Mouse (Mus musculus) hindlimb bud, embryonic 11.5 days (tissue): ENCODE measurements around the gene Esp6.
A peak's percentile ranks its signal among the peaks of the same experiment; 100 is the strongest.
"Not testable (repeated sequence)": the region's sequence is repeated elsewhere in the genome, so short reads cannot be mapped to it uniquely, and the experiment has no call there.

Experiments used
- DNase-seq: peaks from one replicate; pipeline ENCODE4 v3.0.0-alpha.2; 2012; ENCODE audit warnings: low read depth, low spot score; ENCODE audit errors: extremely low spot score

The Esp6 gene

GRCm38 (mm10) chr17:40561207-40561606 is at the start of gene Esp6:
Gene Esp6, plus strand, starts transcription at chr17:40561507.
- DNase-seq: no peak

DNA sequence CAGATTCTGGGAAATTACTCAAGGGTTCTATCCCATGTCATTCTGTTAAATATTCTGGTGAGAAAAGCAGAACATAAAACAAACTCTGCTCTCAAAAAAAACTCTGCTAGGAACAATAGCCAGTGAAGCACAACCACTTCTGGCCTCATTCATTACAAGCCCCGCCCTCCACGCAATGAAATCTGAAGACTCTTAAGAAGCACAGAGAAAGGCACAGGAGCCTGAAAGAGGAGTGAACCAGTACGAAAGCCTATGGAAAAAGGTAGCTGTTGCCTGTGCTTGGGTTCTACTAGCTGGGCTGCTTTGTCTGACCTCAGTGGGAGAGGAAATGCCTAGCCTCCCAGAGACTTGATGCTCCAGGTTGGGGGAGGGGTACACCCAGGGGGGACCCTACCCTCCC is 41.5 kb upstream of the Esp6 start, which contains the start of gene Esp8:
Gene Esp8, plus strand, starts transcription at position 205 of the 400 bp plus-strand sequence.
- DNase-seq: no peak

DNA sequence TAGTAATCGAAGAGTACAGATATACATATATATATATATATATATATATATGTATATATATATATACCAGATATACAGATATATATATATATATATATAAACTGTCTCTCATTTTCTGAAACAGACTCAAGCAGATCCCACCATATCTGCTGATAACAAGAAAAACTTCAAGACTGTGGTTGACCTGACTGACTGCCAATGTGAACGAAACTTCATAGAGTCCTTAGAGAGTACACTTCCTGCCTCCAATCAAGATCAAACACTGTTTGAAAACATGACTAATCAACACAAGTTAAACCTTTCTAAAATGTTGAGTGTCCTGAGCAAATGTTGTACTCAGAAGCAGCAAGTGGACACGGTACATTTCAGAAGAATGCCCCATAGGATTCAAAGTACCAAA is 31.5 kb upstream of the Esp6 start:
- no peak for DNase-seq

DNA sequence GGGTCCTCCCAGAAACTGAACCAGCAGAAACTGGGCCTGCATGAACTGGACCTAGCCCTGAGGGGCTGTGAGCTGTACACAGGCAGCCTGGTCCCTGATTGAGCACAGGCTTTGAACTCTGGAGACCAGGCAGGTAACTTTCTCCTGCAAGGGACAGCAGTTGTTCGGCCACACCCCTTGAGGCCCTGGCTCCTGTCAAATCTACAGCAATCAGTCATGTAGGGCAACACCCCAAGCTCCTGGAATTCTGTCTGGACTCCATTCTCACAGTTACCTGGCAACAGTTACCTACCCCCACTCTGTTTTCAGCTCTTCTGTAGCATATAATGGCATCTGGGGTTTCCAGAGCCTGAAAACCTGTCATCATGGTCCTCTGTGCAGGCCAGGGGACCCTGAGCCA is 30.2 kb upstream of the Esp6 start:
- no peak for DNase-seq

GRCm38 (mm10) chr17:40547005-40547404 is 14.3 kb upstream of the Esp6 start:
- DNase-seq: not testable (repeated sequence)

DNA sequence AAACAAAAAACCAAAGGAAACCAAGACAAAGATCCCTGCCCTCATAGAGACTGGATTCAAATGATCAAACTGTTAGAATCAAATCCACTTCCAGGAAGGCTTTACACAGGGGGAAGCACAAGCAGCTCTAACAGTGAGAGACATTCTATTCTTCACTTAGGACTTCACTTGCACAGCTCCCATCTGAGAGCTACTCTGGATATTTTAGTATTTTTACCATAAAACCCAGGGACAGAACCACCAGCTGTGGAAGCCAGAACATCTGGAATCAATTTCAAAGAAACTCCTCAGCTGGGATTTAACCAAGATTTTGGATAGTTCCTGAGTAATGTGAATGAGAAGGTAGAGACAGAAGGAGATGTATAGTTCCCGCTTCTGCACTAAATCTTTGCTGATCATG is 7.8 kb upstream of the Esp6 start:
- DNase-seq: peak; percentile 14

DNA sequence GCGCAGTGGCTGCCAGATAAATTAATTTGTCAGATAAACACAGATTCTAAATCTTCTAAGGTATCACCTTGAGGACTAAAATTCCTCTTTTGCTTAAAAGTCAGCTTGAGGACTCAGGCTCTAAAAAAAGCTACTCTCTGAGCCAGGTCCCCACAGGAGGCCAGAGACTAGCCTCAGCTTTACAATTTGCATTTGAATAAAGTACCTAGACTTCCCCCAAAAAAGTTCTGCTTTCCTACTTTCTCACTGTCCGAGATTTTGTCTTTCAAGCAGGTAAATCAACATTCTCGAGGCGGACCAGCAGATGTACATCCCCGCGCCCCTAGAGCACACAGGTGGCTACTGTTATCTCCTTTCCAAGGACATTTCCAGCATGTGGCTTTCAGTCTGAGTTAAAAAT is 22.6 kb downstream of the Esp6 start:
- not testable (repeated sequence) for DNase-seq

- no peak for DNase-seq
Observed at GRCm38 (mm10) chr17:40591297-40591696, 30.0 kb downstream of the Esp6 start.

DNA sequence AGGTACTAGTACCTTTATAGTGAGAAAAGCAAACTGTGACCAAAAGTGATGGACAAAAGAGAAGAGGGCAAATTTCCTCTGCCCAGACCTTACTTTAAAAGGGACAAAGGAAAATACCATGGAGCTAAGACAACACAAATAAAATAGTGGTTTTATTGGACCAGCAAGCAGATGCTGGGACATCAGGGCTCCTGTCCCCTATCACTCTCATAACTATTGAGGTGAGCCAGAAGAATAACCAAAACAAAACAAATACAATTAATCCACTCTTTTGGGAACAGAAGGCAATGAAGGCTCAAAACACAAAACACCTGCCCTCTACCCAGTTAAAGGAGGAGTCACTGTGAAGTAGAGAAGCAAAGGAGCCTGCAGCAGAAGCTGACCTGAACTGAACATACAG is 37.0 kb downstream of the Esp6 start, which contains the start of gene Esp4:
Gene Esp4, plus strand, starts transcription at position 301 of the 400 bp plus-strand sequence.
- no peak for DNase-seq
